Mouse (Mus musculus) cerebellum, adult 2 months (tissue): ENCODE measurements around the gene Rnf13.

Experiments used
- CTCF ChIP-seq: fragments of 200-500 bp; IDR thresholded peaks from 2 replicates; pipeline ENCODE4 v1.5.1; 2011; ENCODE audit warnings: low read depth, mild to moderate bottlenecking, control low read depth, low read length, moderate library complexity, borderline replicate concordance; ENCODE audit not compliant: insufficient read depth
- POLR2A ChIP-seq: fragments of 200-500 bp; IDR thresholded peaks from 2 replicates; pipeline ENCODE4 v1.6.1; 2011; ENCODE audit warnings: low read length, control low read depth, borderline replicate concordance; ENCODE audit not compliant: insufficient read depth

GRCm38 (mm10) chr3:57846912-57847759 lies 111.3 kb downstream of the Rnf13 start:
- no peak for TF ChIP-seq POLR2A
- TF ChIP-seq CTCF: no peak
